Mouse (Mus musculus) olfactory bulb, adult 2 months (tissue): ENCODE measurements around the gene Pitpnm3.

Source experiments
- CTCF ChIP-seq: fragments of 200-500 bp; IDR thresholded peaks from 2 replicates; pipeline ENCODE4 v1.5.1; 2012; ENCODE audit warnings: low read depth, mild to moderate bottlenecking, low read length, moderate library complexity; ENCODE audit not compliant: insufficient read depth
- POLR2A ChIP-seq: fragments of 200-500 bp; IDR thresholded peaks from 2 replicates; pipeline ENCODE4 v1.6.1; 2012; ENCODE audit warnings: mild to moderate bottlenecking, low read depth, low read length, moderate library complexity; ENCODE audit not compliant: insufficient read depth

DNA sequence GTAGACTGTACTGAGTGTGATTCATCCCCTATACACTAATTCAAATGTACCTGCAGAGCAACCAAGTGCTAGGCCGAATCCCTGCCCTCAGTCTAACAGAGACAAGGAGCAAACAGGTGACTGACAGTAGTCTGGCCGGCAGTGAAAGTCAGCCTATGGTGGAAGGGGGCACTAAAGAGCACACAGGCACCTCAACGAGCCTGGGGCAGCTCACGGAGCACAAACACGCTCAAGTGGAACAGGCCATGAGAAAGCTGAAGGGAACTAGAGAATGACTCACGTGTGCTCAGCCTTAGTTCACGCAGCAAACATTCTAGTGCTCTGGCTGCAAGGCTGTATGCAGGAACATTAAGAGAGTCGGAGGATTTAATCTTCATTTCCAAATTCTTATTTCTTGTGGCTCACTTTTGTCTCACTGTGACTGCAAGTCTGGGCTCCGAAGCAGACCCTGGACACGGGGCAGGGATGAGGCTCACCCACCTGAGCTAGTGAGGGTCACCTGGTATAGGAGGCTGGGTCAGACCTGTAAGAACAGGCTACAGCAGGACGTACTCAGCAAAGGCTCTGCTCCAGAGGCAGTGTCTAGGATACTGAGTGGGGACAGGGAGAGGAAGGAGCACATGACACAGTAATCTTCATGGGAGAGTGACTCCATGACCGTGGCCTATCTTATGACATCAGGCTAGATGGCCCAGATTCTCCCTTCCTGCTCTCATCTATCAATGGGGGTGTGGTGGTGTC, 17.7 kb upstream of the Pitpnm3 start:
- TF ChIP-seq CTCF (no peak), POLR2A (no peak)
